Mouse (Mus musculus) adrenal gland, adult 8-10 months (tissue): ENCODE results near the gene Padi3. TPM values are rescaled to one million over a fixed set of nuclear protein-coding genes. Genes with fewer than 3 reads are reported as not detected.

ENCODE experiments used
- total RNA-seq, 4 experiments: library from RNA; stranded (reverse); gene quantifications; 2 replicates each; pipeline ENCODE4 v1.2.4; 2022

Gene Padi3
- total RNA-seq, 4 experiments from 2014 or later: not detected

Other genes with a start within 250 kb of the Padi3 start
- gene Arhgef10l, start 144.6 kb downstream of the Padi3 start, total RNA-seq: 10 to 100 TPM; 13.3 to 46.3 (median 28.5) TPM
- gene Rcc2, start 110.1 kb downstream of the Padi3 start, total RNA-seq: 10 to 100 TPM; 71.0 to 87.5 (median 77.3) TPM
- not detected for gene Padi6, start 68.0 kb downstream of the Padi3 start, total RNA-seq
- 1 to 10 TPM in 1 of 4 experiments, under 1 TPM in 3; 0.27 to 1.1 (median 0.35) TPM for gene Padi4, start 36.4 kb downstream of the Padi3 start, total RNA-seq
- gene Padi1, start 35.1 kb upstream of the Padi3 start, total RNA-seq: not detected
- gene Padi2, start 95.7 kb upstream of the Padi3 start, total RNA-seq: 1 to 10 TPM; 2.4 to 3.1 (median 2.8) TPM
- gene Sdhb, start 150.6 kb upstream of the Padi3 start, total RNA-seq: 100 to 1,000 TPM; 248 to 401 (median 344) TPM
- gene Atp13a2, start 176.2 kb upstream of the Padi3 start, total RNA-seq: 10 to 100 TPM; 40.4 to 56.6 (median 46.2) TPM
- 10 to 100 TPM in 2 of 4 experiments, 1 to 10 TPM in 2; 9.1 to 12.3 (median 10.3) TPM for gene Mfap2, start 199.8 kb upstream of the Padi3 start, total RNA-seq
- gene Crocc, start 249.9 kb upstream of the Padi3 start, total RNA-seq: 10 to 100 TPM in 3 of 4 experiments, 1 to 10 TPM in 1; 8.4 to 22.2 (median 13.2) TPM